Mouse (Mus musculus) MEL-GATA-1-ER (cell line): ENCODE measurements at regions not wholly inside any gene's neighbourhood (a gene's known extent, or its start where the extent isn't known, plus 50 kb on each side); places are given as distances from the start of the nearest gene placed in this dataset.

Experiments used
- DNase-seq: peaks from one replicate; pipeline ENCODE4 v3.0.0-alpha.2; 2012; ENCODE audit warnings: low read depth; ENCODE audit errors: extremely low read depth

DNA sequence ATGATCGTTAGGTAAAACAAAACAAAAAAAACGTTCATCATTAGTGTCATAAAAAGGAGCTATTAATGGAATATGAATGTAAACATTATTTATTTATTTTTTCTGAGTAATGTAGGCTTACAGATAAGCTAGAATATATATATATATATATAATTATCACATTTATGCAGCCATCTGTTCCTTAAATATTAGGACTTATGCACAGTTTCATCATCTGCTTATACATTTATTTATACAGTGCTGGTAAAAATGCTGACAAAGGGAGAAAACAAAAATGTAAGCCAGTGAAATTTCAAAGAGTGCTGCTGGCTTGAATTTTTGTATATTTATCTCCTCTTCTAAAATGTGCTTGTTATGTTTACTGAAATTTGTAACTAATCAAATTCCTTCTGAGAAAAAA lies 4841.7 kb upstream of the Gm7489 start:
- no peak for DNase-seq

DNA sequence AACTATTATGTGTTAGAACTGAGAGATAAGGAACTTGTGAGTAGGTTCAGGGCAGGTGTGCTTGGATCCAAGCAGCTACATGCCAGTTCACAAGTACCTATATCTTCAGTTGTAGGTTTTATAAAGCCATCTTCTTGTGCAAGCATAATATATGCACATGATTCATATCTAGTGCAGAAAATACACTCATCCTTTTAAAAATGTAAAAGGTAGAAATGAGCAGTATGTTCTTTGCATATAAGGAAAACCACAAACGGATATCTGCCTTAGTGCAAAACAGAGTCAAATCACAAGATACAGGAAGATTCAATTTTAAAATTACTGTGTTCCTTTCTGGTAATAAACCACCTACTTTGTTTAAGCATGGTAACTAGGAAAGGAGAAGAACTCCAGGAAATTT lies 4819.6 kb upstream of the Gm7489 start:
- no peak for DNase-seq

DNA sequence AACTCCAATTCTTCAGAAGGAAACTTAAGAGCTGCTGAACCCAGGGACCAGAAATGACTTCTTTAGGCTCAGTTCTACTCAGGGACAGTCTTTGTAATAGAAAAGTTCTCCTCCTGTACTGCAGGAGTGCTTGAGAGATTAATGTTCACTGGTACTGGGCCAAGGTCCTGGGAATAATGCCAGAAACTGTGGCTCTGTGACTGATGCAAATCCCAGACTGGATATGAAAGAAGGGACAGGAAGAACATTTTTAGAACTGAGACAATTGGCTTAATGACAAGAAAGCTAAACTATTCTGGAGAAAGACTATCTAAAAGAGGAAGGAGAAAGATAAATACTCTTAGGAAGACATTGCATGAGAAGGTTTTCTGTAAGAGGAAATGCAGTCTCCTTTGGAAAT lies 4818.8 kb upstream of the Gm7489 start:
- peak; percentile 36 for DNase-seq

DNA sequence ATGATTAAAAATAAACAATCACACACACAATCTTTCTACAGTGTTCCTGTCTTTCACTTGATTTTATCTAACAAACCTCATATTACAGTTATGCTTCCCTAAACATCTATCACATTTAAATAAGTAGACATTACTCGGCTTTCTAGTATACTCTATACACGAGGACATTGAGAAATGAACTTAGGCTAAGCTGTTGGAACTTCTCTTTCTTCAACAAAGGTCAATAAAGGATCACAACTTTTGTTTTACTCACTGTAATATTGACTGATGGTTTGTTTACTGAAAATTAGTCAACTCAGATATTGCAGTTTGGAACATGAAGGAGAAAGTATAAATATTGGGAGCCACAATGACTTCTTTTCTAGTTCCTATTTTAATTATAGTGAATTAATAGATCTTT lies 4818.3 kb upstream of the Gm7489 start:
- DNase-seq = no peak
